Mouse (Mus musculus): ENCODE results near the gene Npas1.
A peak's percentile ranks its signal among the peaks of the same experiment; 100 is the strongest.

Npas1 gene

DNA sequence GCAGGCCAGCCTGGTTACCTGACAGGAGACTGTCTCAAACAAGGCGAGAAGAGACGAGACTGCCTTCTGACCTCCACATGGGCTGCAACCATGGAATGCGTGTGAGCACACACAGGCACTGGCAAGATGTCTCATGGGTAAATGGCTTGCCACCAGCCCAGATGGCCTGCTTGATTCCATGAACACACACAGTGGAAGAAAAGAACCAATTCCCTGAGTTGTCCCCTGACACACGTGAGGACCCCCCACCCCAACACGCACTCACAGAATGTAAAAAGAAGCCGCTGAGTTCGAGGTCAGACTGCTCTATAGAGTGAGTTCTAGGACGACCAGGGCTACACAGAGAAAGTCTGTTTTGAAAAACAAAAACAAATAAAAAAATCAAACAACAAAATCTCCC is at the start of gene Npas1:
Npas1 (minus strand) TSS at position 101 of the 400 bp plus-strand sequence.
- no peak for DNase-seq (ENCODE audit: low spot score)

DNA sequence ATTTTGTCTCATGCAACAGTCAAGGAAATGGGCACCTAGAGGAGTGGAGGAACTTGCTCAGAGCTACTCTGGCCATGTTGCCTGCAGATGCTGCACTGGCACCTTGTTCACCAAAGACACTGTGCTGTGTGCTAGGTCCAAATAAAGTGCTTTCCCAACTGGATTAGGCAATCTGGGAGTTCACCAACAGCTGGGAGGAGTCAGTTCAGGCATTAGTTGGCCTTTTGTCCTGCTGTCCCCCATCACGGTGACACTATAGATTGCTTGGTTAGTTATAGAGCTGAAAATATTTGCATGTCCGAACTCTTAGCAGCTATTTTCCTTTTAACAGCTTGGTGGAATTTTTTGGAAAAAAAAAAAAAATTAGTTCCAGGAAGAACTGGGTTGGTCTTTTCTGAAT is 48.5 kb upstream of the Npas1 start:
- DNase-seq (ENCODE audit: low spot score), result no peak

DNA sequence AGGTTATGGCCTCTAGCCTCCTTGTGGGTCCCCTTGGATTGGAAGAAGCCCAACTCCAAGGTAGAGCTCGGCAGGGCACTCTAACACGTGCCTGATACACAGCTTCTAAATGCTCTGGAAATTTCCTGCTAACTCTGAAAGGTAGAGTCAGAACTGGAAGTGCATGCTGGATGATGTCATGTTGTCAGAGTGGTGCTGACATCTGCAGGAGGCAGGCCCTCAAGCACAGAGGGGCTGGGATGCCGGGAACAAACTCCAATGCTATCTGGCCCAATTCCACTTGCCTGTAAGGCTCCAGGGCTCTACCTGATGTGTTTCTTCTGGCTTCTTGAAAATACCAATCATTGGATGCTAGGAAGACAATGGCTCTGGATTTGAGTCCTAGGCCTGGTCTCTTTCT is 47.9 kb upstream of the Npas1 start:
- no peak for DNase-seq (ENCODE audit: low spot score)

DNA sequence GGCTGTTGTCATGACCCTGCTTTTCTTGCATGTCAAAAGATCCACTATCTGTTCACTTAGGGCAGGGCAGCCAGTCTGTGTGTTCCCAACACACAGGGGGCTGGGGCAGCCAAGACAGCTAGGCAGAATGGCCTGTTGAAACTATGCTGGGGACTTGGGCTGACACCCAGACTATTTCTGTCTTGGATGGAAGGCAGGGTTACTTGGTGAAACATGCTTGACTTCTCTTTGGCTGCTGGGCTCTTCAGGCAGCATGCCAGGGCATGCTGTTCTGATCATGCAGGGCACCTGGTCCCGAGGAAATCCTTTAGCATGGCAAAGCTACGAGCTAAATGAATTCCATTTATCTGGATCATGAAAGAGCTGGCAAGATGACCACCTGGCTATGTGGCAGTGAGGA is 46.8 kb upstream of the Npas1 start:
- no peak for DNase-seq (ENCODE audit: low spot score)

DNA sequence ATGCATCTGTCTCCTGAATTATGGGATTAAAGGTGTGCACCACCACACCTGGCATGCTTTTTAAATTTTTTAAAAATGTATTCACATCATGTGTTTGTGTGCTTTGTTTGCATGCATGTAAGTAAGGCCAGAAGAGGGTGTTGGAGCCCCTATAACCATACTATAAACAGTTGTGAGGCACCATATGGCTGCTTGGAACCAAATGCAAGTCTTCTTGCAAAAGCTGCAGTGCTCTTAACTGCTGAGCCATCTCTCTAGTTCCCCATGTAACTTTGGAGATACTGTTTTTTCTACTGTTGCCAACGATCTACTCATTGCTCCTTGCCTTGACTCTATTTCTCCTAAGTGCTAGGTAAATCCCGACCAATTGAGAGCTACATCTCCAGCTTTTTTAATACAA is 41.8 kb upstream of the Npas1 start:
- DNase-seq (ENCODE audit: low spot score), result no peak

- DNase-seq (ENCODE audit: low spot score), result no peak
These were observed 39.7 kb upstream of the Npas1 start for GRCm38 (mm10) chr7:16517198-16517597.

DNA sequence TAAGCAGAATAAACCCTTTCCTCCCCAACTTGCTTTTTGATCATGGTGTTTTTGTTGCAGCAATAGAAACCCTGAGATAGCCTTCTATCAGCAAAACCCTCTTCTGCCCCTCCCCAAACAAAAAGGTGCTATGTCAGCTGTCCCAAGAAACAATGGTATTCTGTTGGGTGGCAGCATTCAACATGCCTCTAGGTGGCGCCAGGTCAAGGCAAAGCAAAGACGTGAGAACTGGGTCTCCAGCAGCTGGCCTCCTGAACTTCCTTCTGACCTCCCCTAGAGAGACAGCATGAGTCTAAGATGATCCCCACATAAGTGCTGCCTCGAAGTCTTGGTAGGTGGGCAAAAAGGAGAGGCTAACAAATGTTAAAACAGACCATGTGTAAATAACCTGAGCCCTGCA is 29.8 kb upstream of the Npas1 start:
- DNase-seq (ENCODE audit: low spot score), result peak; percentile 54

- no peak for DNase-seq (ENCODE audit: low spot score)
These were observed 27.7 kb upstream of the Npas1 start for GRCm38 (mm10) chr7:16505226-16505593.

DNA sequence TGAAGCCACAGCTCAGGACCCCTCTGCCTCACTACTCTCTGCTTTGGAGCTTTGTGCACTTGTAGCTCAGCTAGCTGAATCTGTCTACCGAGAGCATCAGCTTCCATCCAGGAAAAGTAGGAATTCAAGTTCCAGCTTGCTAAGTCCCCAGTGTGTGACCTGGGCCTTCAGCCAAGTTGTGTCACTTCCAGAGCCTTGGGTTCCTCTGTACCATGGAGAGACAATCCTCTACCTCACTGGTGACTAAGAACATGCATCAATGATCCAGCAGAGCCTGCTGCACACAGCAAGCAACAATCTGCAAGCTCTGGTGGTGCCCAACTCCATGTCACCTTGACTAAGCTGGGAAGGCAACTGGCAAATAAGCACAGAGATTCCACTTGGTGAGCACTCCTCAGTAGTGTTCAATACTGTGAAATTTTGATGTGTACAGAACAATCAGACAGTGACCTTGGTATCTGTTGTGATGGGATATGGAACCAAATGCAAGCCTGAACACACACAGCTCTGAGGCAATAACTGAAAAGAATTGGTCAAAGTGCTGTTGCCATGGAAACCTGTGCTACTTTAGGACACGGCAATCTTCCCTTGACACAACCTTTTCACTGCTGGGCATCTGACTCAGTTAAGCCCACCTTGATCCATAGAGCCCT is 27.2 kb upstream of the Npas1 start:
- DNase-seq (ENCODE audit: low spot score), result no peak

DNA sequence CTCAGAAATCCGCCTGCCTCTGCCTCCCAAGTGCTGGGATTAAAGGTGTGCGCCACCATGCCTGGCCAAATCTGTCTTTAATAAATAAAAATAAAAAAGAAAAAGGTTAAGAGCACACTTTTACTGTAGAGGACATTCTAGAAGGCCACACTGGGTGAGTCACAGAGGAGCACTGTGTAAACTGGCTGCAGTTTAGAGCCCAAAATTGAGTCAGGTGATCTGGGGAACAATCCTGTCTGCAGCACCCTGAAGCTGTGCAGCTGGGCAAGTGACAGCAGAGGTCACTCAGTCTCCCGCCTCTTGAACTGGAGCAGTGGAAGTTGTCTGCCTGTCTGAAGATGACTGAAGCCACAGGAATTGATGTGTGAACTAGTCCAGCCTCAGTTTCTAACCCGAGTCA is 24.0 kb upstream of the Npas1 start:
- no peak for DNase-seq (ENCODE audit: low spot score)

GRCm38 (mm10) chr7:16499671-16500104 is 22.2 kb upstream of the Npas1 start:
- DNase-seq (ENCODE audit: low spot score), result no peak

DNA sequence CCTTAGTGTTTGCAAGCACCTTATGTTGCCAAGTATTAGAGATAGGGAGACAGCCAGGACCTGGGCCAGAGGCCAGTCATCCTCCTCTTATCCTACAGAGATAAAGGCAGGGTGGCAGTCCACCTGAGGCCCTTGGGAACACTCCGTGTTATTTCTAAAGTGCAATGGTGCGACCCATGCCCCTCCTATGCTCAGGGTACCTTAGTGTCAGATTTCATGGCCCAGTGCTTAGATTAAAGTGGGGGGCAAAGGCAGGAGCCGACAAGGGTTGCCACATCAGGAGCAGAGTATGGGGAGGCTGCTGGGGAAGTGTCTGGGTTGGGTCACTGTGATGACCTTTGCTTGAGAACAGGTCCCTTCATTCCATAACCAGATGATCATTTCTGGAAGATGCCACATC is 18.7 kb upstream of the Npas1 start:
- no peak for DNase-seq (ENCODE audit: low spot score)

GRCm38 (mm10) chr7:16493361-16493760 is 15.8 kb upstream of the Npas1 start:
- no peak for DNase-seq (ENCODE audit: low spot score)

DNA sequence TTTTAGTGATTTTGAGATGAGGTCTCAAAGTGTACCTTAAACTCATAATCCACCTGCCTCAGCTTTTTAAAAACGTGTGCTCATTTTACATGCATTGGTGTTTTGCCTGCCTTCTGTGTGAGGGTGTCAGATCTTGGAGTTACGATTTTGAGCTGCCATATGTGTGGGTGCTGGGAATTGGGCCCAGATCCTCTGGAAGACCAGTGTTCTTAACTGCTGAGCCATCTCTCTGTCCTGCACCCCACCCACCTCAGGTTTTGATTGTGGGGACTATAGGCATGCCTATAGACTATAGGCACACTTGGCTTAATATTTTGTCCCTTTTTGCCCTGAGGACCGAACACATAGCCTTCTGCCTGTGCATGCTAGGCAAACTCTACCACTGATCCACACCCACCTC is 14.7 kb upstream of the Npas1 start:
- no peak for DNase-seq (ENCODE audit: low spot score)

GRCm38 (mm10) chr7:16491759-16492158 is 14.2 kb upstream of the Npas1 start:
- peak; percentile 44 for DNase-seq (ENCODE audit: low spot score)

- no peak for DNase-seq (ENCODE audit: low spot score)
These were observed 12.4 kb upstream of the Npas1 start for GRCm38 (mm10) chr7:16489948-16490347.

DNA sequence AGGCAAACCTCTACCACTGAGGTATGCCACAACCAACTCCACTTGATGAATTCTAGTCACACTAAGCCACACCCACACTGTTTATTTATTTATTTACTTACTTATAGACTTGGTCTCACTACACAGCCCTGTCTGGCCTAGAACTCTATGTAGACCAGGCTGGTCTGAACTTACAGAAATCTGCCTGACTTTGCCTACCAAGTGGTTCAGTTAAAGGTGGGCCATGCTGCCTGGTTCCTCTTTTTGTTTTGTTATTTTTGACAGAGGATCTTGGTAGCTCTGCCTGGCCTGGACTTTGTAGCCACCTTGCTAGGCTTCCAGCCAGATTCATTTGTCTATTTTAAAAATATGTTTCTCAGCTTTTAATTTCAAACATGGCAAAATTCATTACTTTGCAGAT is 11.3 kb upstream of the Npas1 start:
- DNase-seq (ENCODE audit: low spot score), result no peak

DNA sequence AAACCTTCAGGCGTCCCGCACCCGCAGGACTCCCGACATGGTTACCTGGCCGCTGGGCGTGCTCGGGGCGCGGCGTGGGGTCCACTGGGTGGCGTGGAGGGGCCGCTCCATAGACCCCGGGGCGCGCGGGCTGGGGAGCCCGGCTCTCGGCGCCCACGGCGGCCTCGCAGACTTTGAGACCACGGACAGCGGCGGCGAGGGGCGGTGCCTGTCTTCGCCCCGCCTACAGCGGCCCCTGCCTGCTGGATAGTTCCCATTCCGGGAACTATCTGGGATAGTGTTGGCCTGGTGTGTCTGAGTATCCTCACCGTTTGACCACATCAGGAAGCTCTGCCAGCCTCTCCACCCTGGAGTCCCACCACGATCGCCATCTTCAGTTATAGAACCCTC is 933 bp downstream of the Npas1 start:
- peak; percentile 25 for DNase-seq (ENCODE audit: low spot score)

GRCm38 (mm10) chr7:16475764-16476599 is 1.5 kb downstream of the Npas1 start:
- no peak for DNase-seq (ENCODE audit: low spot score)

GRCm38 (mm10) chr7:16475321-16475720 is 2.2 kb downstream of the Npas1 start:
- no peak for DNase-seq (ENCODE audit: low spot score)

GRCm38 (mm10) chr7:16474445-16474844 is 3.1 kb downstream of the Npas1 start:
- no peak for DNase-seq (ENCODE audit: low spot score)

DNA sequence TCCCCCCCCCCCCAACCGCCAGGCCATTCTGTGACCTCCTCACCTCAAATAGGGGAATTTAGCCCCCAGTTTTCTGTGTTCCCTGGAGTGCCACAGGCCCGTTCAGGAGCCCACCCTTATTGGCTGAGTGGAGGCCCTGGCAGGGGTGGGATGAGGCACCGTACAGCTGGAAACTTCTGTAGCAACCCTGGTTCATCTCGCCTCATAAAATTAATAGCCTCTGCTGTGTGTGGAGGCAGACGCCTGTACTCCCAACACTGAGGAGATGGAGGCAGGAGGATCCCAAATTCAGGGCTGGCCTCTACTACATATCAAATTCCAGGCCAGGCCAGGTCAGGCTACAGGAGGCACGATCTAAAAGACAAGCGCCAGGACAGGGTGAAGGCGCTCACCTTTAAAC is 3.7 kb downstream of the Npas1 start:
- no peak for DNase-seq (ENCODE audit: low spot score)

GRCm38 (mm10) chr7:16472116-16472709 is 5.3 kb downstream of the Npas1 start:
- DNase-seq (ENCODE audit: low spot score), result no peak
